Mouse (Mus musculus) brain, embryonic 14.5 days (tissue): ENCODE results near the gene Pkd1l1.

Source experiments
- CTCF ChIP-seq: fragments of 200-500 bp; IDR thresholded peaks from 2 replicates; pipeline ENCODE4 v1.5.1; 2012; ENCODE audit warnings: inconsistent platforms, mild to moderate bottlenecking, moderate library complexity, borderline replicate concordance; ENCODE audit not compliant: insufficient read depth, insufficient read length; ENCODE audit errors: extremely low read depth
- POLR2A ChIP-seq: fragments of 200-500 bp; IDR thresholded peaks from 2 replicates; pipeline ENCODE4 v1.6.1; 2012; ENCODE audit warnings: mild to moderate bottlenecking, inconsistent platforms, borderline replicate concordance; ENCODE audit not compliant: poor library complexity, insufficient read depth, insufficient read length, severe bottlenecking; ENCODE audit errors: extremely low read depth

GRCm38 (mm10) chr11:8848049-8848448 is 125.0 kb downstream of the Pkd1l1 start:
- TF ChIP-seq POLR2A (no peak), CTCF (no peak)
